Mouse (Mus musculus) C2C12 (cell line): ENCODE data around the gene Sncg. TPM values are rescaled to one million over a fixed set of nuclear protein-coding genes. Genes with fewer than 3 reads are reported as not detected.

Source experiments
- H3K27me3 ChIP-seq: one replicate; pipeline ENCODE4 v1.6.1; 2011; ENCODE audit not compliant: control insufficient read depth, insufficient read depth, insufficient read length
- H3K36me3 ChIP-seq: one replicate; pipeline ENCODE4 v1.6.1; 2011; ENCODE audit not compliant: control insufficient read depth, insufficient read depth
- H3K4me3 ChIP-seq: one replicate; pipeline ENCODE4 v1.5.1; 2011; ENCODE audit warnings: mild to moderate bottlenecking, control low read depth; ENCODE audit not compliant: poor library complexity, insufficient read depth, severe bottlenecking
- H3K79me2 ChIP-seq: one replicate; pipeline ENCODE4 v1.6.1; 2011; ENCODE audit not compliant: control insufficient read depth, insufficient read depth
- H3K79me3 ChIP-seq: one replicate; pipeline ENCODE4 v1.6.1; 2011; ENCODE audit warnings: low read depth, control low read depth
- H3ac ChIP-seq: one replicate; pipeline ENCODE3; 2011; ENCODE audit warnings: low read depth; ENCODE audit not compliant: control insufficient read depth, insufficient read length
- CEBPB ChIP-seq: IDR thresholded peaks from one replicate; pipeline ENCODE4 v1.6.1; 2011; ENCODE audit warnings: low read depth, mild to moderate bottlenecking, control low read depth, moderate library complexity
- CTCF ChIP-seq: IDR thresholded peaks from one replicate; pipeline ENCODE4 v1.5.1; 2011; ENCODE audit not compliant: control insufficient read depth, insufficient read depth, insufficient read length
- FOSL1 ChIP-seq: IDR thresholded peaks from one replicate; pipeline ENCODE4 v1.8.0; 2011; ENCODE audit warnings: mild to moderate bottlenecking, low read length; ENCODE audit not compliant: poor library complexity, insufficient read depth, severe bottlenecking
- MAX ChIP-seq: IDR thresholded peaks from one replicate; pipeline ENCODE4 v1.6.1; 2011; ENCODE audit warnings: mild to moderate bottlenecking, control low read depth
- MYOD1 ChIP-seq: IDR thresholded peaks from one replicate; pipeline ENCODE4 v1.6.1; 2011; ENCODE audit warnings: low read depth; ENCODE audit not compliant: control insufficient read depth, insufficient read length
- MYOG ChIP-seq: IDR thresholded peaks from one replicate; pipeline ENCODE4 v1.6.1; 2011; ENCODE audit not compliant: control insufficient read depth, insufficient read length; ENCODE audit errors: extremely low read depth
- USF1 ChIP-seq: IDR thresholded peaks from one replicate; pipeline ENCODE4 v1.6.1; 2011; ENCODE audit warnings: low read depth, mild to moderate bottlenecking, control low read depth, moderate library complexity
- polyA plus RNA-seq: library from polyadenylated mRNA; unstranded; fragments of >200 nt; fragmentation: generic; extraction: Trizol; gene quantifications from one replicate; pipeline ENCODE4 v1.2.1, GENCODE M21; 2012; ENCODE audit warnings: missing spikeins

Sncg gene
- polyA plus RNA-seq, 1 experiment = 1.4 TPM

- TF ChIP-seq MYOG (no peak), CEBPB (no peak), USF1 (no peak), MAX (no peak), FOSL1 (no peak), CTCF (no peak), MYOD1 (no peak)
- Histone ChIP-seq H3K4me3 (no peak overlapping the region), H3ac (no peak overlapping the region), H3K79me3 (no peaks in the 10 kb centered on the region), H3K79me2 (no peaks in the 10 kb centered on the region), H3K27me3 (no peaks in the 10 kb centered on the region), H3K36me3 (no peaks in the 10 kb centered on the region)
Observed at GRCm38 (mm10) chr14:34393295-34393694, 18.7 kb upstream of the Sncg start.

- no peak overlapping the region for H3ac ChIP-seq
- H3K79me3 ChIP-seq = no peaks in the 10 kb centered on the region
- TF ChIP-seq CTCF = no peak
- no peak for TF ChIP-seq MAX
- no peak for TF ChIP-seq MYOG
- no peak for TF ChIP-seq MYOD1
- no peak for TF ChIP-seq CEBPB
- H3K27me3 ChIP-seq = no peaks in the 10 kb centered on the region
- H3K36me3 ChIP-seq = no peaks in the 10 kb centered on the region
- no peak overlapping the region for H3K4me3 ChIP-seq
- no peaks in the 10 kb centered on the region for H3K79me2 ChIP-seq
Observed at GRCm38 (mm10) chr14:34382921-34383704, 8.5 kb upstream of the Sncg start.

- H3K4me3 ChIP-seq = no peak overlapping the region
- TF ChIP-seq MYOG (no peak), MYOD1 (no peak), CEBPB (no peak), CTCF (no peak), FOSL1 (no peak), MAX (no peak), USF1 (no peak)
Observed at GRCm38 (mm10) chr14:34378560-34379331, 4.2 kb upstream of the Sncg start.

GRCm38 (mm10) chr14:34377121-34377520, 2.5 kb upstream of the Sncg start:
- no peaks in the 10 kb centered on the region for H3K36me3 ChIP-seq
- TF ChIP-seq USF1 (no peak), CEBPB (no peak), MYOG (no peak), MAX (no peak), CTCF (no peak), MYOD1 (no peak), FOSL1 (no peak)
- no peaks in the 10 kb centered on the region for H3K79me2 ChIP-seq
- H3K27me3 ChIP-seq = no peaks in the 10 kb centered on the region
- no peak overlapping the region for H3ac ChIP-seq
- no peak overlapping the region for H3K4me3 ChIP-seq
- no peaks in the 10 kb centered on the region for H3K79me3 ChIP-seq

More at GRCm38 (mm10) chr14:34378560-34379331, 4.2 kb upstream of the Sncg start:
- Histone ChIP-seq H3K79me2 (no peaks in the 10 kb centered on the region), H3K27me3 (no peaks in the 10 kb centered on the region), H3ac (no peak overlapping the region), H3K36me3 (no peaks in the 10 kb centered on the region), H3K79me3 (no peaks in the 10 kb centered on the region)

- Histone ChIP-seq H3K36me3 (no peaks in the 10 kb centered on the region), H3K79me2 (no peaks in the 10 kb centered on the region), H3ac (no peak overlapping the region), H3K79me3 (no peaks in the 10 kb centered on the region), H3K27me3 (no peaks in the 10 kb centered on the region), H3K4me3 (no peak overlapping the region)
- TF ChIP-seq MYOD1 = no peak
- TF ChIP-seq MYOG = no peak
- TF ChIP-seq FOSL1 = no peak
- TF ChIP-seq CEBPB = no peak
- TF ChIP-seq USF1 = no peak
- no peak for TF ChIP-seq CTCF
Observed at GRCm38 (mm10) chr14:34375941-34376340, 1.4 kb upstream of the Sncg start.

DNA sequence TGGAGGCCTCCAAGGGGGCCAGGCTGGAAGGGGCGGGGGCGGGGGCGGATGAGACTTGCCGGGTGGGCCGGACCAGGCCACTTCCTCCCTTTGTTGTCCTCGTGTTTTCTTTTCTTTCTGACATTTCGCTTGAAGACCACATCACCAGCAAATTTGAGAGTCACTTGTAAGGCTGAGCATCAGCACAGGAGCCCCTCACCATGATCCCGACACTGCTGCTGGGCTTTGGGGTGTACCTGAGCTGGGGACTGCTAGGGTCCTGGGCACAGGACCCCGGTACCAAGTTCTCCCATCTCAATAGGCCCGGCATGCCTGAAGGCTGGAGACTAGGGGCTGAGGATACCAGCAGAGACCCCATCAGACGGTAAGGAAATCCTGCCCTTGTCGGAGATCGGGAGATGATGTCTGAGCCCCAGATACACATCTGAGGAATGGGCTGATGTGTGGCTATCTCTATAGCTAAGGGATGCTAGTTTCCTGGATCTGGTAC, 871 bp upstream of the Sncg start, which contains the start of gene Mmrn2:
Gene Mmrn2 (plus strand): TSS at position 51 of the 490 bp plus-strand sequence.
- Histone ChIP-seq H3K36me3 (no peaks in the 10 kb centered on the region), H3K79me3 (no peaks in the 10 kb centered on the region), H3ac (no peak within 1 kb of the TSS), H3K4me3 (no peak within 1 kb of the TSS), H3K79me2 (no peaks in the 10 kb centered on the region), H3K27me3 (no peaks in the 10 kb centered on the region)
- TF ChIP-seq USF1 (no peak), CEBPB (no peak), FOSL1 (no peak), MYOD1 (no peak), CTCF (no peak), MYOG (no peak), MAX (no peak)
